Mouse (Mus musculus): Measurements from ENCODE around the gene Sestd1. TPM values are rescaled to one million over a fixed set of nuclear protein-coding genes. Genes with fewer than 3 reads are reported as not detected.

Gene Sestd1
- polyA plus RNA-seq, 1 experiment from 2014 or later: 38.1 TPM

DNA sequence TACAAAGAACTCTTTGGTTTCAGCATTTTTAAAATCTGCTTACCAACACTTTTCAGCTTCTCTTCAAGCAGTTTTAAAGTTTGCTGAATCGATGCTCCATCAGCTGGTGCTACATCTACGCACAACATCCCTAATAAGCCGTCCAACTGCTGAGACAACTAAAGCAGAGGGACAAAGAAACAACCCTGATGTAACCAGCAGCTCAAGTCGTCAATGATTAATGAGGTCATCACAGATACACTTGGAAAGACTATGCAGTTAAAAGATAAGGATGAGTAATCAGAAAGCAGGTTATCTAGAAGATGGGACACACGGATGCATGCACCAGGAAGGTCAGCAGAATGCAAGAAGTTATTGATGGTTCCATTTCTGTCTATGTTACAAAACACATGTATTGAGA, 82.1 kb downstream of the Sestd1 start:
- Histone ChIP-seq H3K36me3 (replicated peaks) (peaks cover 2% of the 10 kb centered on the region; the same call in 1 of the 2 replicates), H3K27me3 (replicated peaks) (no peaks in the 10 kb centered on the region), H3K9ac (no peak overlapping the region), H3K4me1 (no peaks in the 10 kb centered on the region), H3K27ac (no peak overlapping the region), H3K4me3 (no peak overlapping the region), H3K4me2 (no peak overlapping the region), H3K9me3 (no peaks in the 10 kb centered on the region)
- no peak for ATAC-seq (replicated peaks)
- 87% methylated on average over 5 of the region's 5 CpGs for WGBS

DNA sequence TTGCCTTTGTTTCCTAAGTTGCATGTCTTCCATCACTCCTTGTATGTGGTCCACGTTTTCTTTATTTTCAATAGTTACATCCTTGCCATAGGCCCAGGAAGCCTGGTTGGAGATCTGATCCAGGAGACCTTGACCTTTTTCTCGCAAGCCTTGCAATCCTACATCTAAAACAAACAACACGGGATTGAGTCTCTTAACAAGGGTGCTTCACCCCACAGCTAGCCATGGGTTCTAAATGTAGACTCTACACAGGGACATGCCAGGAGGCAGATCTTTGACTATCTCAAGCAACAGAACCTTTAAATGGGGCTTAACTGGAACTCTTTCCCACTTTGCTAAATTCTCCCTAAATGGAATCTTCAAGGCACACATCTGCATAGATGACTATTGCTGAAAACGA, 83.6 kb downstream of the Sestd1 start:
- no peak overlapping the region for H3K27ac ChIP-seq
- no peak overlapping the region for H3K4me3 ChIP-seq
- H3K4me2 ChIP-seq: no peak overlapping the region
- ATAC-seq (replicated peaks): no peak
- H3K9me3 ChIP-seq: no peaks in the 10 kb centered on the region
- H3K36me3 ChIP-seq (replicated peaks): peaks cover 2% of the 10 kb centered on the region; the same call in 1 of the 2 replicates
- 96% methylated on average over 4 of the region's 4 CpGs for WGBS
- H3K27me3 ChIP-seq (replicated peaks): no peaks in the 10 kb centered on the region
- no peaks in the 10 kb centered on the region for H3K4me1 ChIP-seq
- no peak overlapping the region for H3K9ac ChIP-seq

DNA sequence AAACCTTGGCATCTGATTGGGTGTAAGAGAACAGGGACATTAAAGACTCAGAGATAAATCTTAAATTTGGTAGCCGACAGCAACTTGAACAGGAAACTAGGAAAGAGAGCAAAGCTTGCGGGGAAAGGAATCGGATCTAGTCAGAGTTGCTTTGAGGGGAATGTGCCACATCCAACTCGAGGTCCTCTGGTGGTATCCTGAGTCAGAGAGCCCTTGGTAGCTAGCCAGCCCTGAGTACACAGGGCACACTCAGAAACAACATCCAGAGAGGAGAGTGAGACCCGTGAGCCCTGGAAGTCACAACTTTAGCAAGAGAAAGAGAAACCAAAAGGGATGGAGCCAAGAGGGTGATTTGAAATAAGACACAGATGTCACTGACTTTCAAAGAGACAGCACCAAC, 85.3 kb downstream of the Sestd1 start:
- Histone ChIP-seq H3K4me3 (no peak overlapping the region), H3K4me2 (no peak overlapping the region), H3K27me3 (replicated peaks) (no peaks in the 10 kb centered on the region), H3K9ac (no peak overlapping the region), H3K4me1 (no peaks in the 10 kb centered on the region), H3K9me3 (no peaks in the 10 kb centered on the region), H3K27ac (no peak overlapping the region), H3K36me3 (replicated peaks) (peaks cover 10% of the 10 kb centered on the region)
- ATAC-seq (replicated peaks): no peak
- 89% methylated on average over 5 of the region's 5 CpGs for WGBS

DNA sequence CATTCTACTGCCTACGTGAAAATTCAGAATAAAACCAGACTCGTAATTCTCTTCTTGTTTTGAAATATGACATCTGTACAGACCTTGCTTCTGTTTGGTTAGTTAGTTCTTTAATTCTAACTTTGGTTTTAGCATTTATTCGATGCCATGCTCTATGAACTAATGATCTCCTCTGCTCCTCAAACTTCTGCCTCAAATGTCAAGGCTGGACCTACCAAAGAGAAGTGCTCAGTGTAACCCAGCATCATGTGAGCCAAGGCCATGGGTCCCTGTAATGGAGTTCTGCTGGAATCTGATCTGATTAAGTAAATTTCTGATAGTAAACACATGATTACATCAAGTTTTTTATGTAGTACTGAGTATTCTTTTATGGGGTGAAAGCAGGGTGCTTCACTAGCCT, 88.6 kb downstream of the Sestd1 start:
- H3K36me3 ChIP-seq (replicated peaks): peaks cover 16% of the 10 kb centered on the region
- ATAC-seq (replicated peaks): no peak

DNA sequence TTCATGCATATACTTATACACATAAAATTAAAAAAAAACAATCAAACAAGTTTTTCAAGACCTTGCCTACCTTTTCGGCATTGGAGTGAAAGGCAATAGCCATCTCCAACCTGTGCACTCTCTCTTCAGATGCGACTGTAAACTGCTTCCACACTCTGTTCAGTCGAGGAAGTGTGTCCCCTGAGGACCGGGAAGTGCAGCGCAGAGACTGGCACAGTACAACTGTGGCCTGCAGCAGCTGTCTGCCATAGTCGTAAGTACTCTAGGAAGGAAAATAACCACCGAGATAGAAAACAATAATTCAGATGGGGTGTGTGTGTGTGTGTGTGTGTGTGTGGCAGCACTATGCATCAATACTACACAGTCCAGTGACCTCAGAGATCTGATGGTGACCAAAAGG, 89.5 kb downstream of the Sestd1 start:
- no peaks in the 10 kb centered on the region for H3K4me1 ChIP-seq
- WGBS: 94% methylated on average over 7 of the region's 7 CpGs
- H3K27me3 ChIP-seq (replicated peaks): no peaks in the 10 kb centered on the region
- H3K4me3 ChIP-seq: no peak overlapping the region
- H3K36me3 ChIP-seq (replicated peaks): peaks cover 16% of the 10 kb centered on the region
- no peak overlapping the region for H3K9ac ChIP-seq
- no peak overlapping the region for H3K4me2 ChIP-seq
- no peaks in the 10 kb centered on the region for H3K9me3 ChIP-seq
- ATAC-seq (replicated peaks): no peak
- no peak overlapping the region for H3K27ac ChIP-seq

More for the DNA sequence above, 88.6 kb downstream of the Sestd1 start:
- Histone ChIP-seq H3K27me3 (replicated peaks) (no peaks in the 10 kb centered on the region), H3K4me1 (no peaks in the 10 kb centered on the region), H3K9ac (no peak overlapping the region), H3K4me2 (no peak overlapping the region), H3K9me3 (no peaks in the 10 kb centered on the region), H3K4me3 (no peak overlapping the region), H3K27ac (no peak overlapping the region)
- WGBS: 98% methylated on average over 3 of the region's 3 CpGs

DNA sequence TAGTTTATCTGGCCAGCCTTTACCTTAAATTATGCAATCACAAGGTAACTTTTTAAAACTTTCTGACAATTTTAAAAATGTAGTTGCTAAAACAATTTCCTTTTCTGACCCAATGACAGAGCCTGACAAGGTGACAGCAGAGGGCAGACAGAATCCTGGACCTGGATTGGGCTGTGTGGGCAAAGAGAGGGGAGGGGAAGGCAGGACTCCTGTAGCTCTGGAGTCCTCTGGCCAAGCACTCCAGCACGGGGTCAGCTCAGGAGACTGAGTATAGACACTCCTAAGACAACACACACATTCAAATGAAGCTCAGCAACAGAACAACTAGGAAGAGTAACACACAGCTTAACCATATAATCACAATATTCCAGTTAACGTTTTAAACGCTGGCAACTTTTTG, 90.1 kb downstream of the Sestd1 start:
- Histone ChIP-seq H3K4me2 (no peak overlapping the region), H3K4me1 (no peaks in the 10 kb centered on the region), H3K36me3 (replicated peaks) (peaks cover 19% of the 10 kb centered on the region), H3K4me3 (no peak overlapping the region), H3K9ac (no peak overlapping the region), H3K27me3 (replicated peaks) (no peaks in the 10 kb centered on the region), H3K27ac (no peak overlapping the region), H3K9me3 (no peaks in the 10 kb centered on the region)
- 93% methylated on average over 3 of the region's 3 CpGs for WGBS
- ATAC-seq (replicated peaks): no peak

DNA sequence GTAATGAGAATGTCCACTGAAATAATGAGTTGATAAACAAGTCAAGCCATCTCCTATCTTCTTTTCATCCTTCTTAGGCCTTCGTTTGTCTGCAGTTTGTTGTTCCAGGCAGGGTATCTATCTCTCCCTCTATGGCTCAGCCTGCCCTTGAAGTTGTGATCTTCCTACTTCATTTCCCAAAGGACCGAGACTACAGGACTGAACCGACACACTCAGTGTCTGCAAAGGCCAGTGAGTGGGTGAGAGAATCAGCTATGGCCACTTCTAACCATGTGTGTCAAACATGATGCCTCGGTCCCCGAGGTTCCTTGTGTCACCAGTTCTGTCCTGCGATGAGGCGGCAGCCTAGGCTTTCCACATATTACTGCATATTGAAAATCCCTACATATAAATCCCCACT, 90.7 kb downstream of the Sestd1 start:
- H3K9ac ChIP-seq: no peak overlapping the region
- WGBS: 94% methylated on average over 7 of the region's 7 CpGs
- H3K36me3 ChIP-seq (replicated peaks): peaks cover 18% of the 10 kb centered on the region
- no peak overlapping the region for H3K27ac ChIP-seq
- no peak for ATAC-seq (replicated peaks)
- H3K4me2 ChIP-seq: no peak overlapping the region
- H3K9me3 ChIP-seq: no peaks in the 10 kb centered on the region
- H3K4me1 ChIP-seq: no peaks in the 10 kb centered on the region
- no peak overlapping the region for H3K4me3 ChIP-seq
- H3K27me3 ChIP-seq (replicated peaks): no peaks in the 10 kb centered on the region

DNA sequence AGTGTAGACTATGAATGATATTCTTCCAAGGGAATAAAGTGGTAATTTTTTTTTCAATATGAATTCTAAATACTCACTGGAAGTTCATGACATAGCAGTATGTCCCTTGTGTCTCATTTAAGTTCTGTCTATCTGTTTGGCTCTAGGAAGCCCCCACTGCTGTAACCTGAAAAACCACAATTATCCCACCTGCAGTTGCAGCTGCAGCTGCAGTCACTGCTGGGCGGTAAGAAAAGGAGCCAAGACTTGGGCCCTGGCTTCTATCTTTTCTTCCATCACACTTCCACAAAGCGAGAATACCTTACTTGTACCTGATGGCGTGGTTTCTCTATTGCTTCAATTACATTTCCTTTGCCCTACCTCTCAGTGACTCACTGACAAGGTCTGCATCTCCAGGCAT, 92.9 kb downstream of the Sestd1 start:
- no peak overlapping the region for H3K9ac ChIP-seq
- peaks cover 18% of the 10 kb centered on the region for H3K36me3 ChIP-seq (replicated peaks)
- no peak for ATAC-seq (replicated peaks)
- no peak overlapping the region for H3K27ac ChIP-seq
- WGBS: 89% methylated on average over 3 of the region's 3 CpGs
- H3K27me3 ChIP-seq (replicated peaks): no peaks in the 10 kb centered on the region
- no peaks in the 10 kb centered on the region for H3K4me1 ChIP-seq
- no peak overlapping the region for H3K4me3 ChIP-seq
- no peaks in the 10 kb centered on the region for H3K9me3 ChIP-seq
- no peak overlapping the region for H3K4me2 ChIP-seq

DNA sequence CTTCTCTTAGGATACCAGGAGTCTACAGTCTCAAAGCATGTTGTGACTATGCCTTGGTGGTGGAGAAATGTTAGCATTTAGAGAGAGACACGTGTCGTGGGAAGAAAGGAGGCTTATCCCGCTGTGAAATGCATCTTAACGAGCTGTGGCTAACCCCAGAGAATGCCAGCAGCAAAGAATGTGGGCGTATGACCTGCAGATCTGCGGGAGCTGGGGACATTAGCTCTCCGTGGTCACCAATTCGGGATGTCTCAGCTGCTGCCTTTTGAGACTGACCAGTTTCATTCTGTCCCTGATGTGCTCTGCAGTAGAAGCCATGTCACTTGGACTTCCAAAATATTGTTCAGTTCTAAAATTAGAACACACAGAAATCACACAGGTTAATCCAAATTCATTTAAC, 93.5 kb downstream of the Sestd1 start:
- Histone ChIP-seq H3K4me2 (no peak overlapping the region), H3K9ac (no peak overlapping the region), H3K4me1 (no peaks in the 10 kb centered on the region), H3K27me3 (replicated peaks) (no peaks in the 10 kb centered on the region), H3K36me3 (replicated peaks) (peaks cover 18% of the 10 kb centered on the region), H3K27ac (no peak overlapping the region), H3K4me3 (no peak overlapping the region), H3K9me3 (no peaks in the 10 kb centered on the region)
- no peak for ATAC-seq (replicated peaks)
- WGBS: 56% methylated on average over 8 of the region's 8 CpGs

DNA sequence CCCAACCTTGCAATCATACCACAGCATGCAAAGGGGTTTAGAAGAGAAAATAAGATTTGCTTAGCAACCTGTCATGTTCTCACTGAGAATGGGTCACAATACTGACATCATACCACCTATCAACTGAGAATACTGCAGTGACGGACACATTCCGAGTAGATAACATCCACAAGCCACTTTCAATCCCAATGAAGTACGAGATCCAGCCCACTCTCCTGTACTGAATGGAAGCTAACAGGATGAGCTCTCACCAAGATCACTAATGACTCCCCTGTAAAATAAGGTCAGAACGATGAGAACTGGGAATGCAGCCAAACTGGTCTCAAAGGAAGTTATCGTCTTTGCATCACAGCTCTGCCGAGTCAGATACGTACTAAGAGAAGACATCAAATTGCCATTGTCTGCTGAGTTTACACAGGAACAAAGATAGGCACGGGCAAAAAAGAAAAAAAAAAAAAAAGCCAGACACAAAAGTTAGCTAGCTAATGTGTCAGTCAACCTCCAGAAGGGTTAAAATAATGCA, 96.3 kb downstream of the Sestd1 start:
- no peak; the same call in 1 of the 2 replicates for ATAC-seq (replicated peaks)
- H3K27me3 ChIP-seq (replicated peaks): no peaks in the 10 kb centered on the region
- H3K4me3 ChIP-seq: no peak overlapping the region
- 51% methylated on average over 8 of the region's 8 CpGs for WGBS
- H3K36me3 ChIP-seq (replicated peaks): peaks cover 5% of the 10 kb centered on the region; the same call in 1 of the 2 replicates
- no peaks in the 10 kb centered on the region for H3K4me1 ChIP-seq
- no peak overlapping the region for H3K9ac ChIP-seq
- no peak overlapping the region for H3K27ac ChIP-seq
- H3K4me2 ChIP-seq: no peak overlapping the region
- no peaks in the 10 kb centered on the region for H3K9me3 ChIP-seq

DNA sequence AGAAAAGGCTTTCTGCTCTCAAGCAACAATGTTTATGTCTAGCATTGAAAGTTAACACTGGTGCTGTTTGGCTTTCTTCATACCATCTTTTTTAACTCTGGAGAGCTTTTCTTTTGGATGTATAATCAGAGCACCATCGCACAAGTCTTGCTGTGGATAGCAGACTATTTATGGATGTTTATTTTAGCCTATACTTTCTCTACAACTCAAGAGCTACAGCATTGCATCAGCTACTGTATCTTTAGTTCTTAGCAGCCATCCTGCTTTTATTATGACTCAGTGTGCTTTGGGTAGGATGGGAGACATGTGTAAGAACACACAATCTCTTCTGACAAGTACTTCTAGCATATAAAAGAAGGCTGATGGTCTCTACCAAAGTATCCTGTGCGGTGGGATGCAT, 96.7 kb downstream of the Sestd1 start:
- H3K4me1 ChIP-seq: no peaks in the 10 kb centered on the region
- H3K27me3 ChIP-seq (replicated peaks): no peaks in the 10 kb centered on the region
- H3K9me3 ChIP-seq: no peaks in the 10 kb centered on the region
- H3K4me3 ChIP-seq: no peak overlapping the region
- H3K9ac ChIP-seq: no peak overlapping the region
- 91% methylated on average over 2 of the region's 2 CpGs for WGBS
- peaks cover 5% of the 10 kb centered on the region; the same call in 1 of the 2 replicates for H3K36me3 ChIP-seq (replicated peaks)
- H3K4me2 ChIP-seq: no peak overlapping the region
- no peak; the same call in 1 of the 2 replicates for ATAC-seq (replicated peaks)
- H3K27ac ChIP-seq: no peak overlapping the region

DNA sequence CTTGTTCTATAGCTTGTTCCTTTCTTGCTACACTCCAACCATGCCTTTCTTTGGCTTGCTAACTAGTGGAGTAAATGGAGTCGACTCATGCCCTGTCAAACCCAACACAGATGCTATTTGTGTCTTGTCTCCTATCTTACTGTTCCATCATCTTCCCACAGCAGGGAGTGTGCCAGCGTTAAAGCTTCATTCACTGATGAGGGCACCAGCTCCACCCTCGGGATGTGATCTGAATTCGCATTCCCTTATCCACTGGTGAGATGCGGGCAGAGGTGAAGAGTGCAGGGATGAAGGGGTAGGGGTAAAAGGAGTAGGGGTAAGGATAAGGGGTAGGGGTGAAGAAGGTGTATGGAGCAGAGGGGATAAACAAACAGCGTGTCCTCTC, 97.4 kb downstream of the Sestd1 start:
- no peak for ATAC-seq (replicated peaks)
- no peak overlapping the region for H3K4me2 ChIP-seq
- peaks cover 5% of the 10 kb centered on the region; the same call in 1 of the 2 replicates for H3K36me3 ChIP-seq (replicated peaks)
- H3K9me3 ChIP-seq: no peaks in the 10 kb centered on the region
- no peak overlapping the region for H3K27ac ChIP-seq
- no peaks in the 10 kb centered on the region for H3K27me3 ChIP-seq (replicated peaks)
- H3K4me1 ChIP-seq: no peaks in the 10 kb centered on the region
- WGBS: 78% methylated on average over 6 of the region's 6 CpGs
- H3K4me3 ChIP-seq: no peak overlapping the region
- H3K9ac ChIP-seq: no peak overlapping the region

DNA sequence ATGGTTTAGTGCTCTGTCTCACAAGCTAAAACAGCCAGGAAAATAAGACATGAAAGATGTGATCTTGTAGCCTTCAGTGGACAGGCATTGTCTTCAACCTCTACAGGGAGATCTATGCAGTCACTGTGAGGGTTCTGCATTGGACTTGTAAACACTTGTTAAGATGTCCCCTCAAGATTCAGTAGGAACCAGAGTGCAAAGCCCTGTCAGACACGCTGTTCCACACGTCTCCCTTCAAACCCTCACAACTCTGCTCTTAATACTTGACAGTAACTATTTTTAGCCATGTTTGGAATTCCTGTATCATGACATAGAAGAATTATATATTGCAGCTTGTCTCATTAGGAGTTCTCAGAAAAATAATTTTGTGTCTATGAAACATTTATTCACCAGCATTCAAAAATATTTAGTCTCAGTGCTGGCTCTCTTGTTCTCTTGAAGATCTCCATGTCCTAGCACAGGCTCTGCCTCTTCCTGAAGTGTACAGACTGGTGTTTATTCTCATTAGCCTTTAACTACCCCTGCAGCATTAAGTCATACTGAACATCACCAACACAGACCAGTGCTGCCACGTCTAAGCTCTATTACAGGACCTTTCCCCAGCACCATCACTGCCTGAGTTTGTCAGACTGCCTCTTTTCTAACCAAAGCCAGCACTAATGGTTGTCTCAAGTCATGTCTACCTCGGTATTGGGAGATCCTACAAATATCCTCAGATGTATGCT, 98.0 kb downstream of the Sestd1 start:
- 0 out of 2 replicates have a peak, but pooled peaks cover 5% of the 10 kb centered on the region for H3K36me3 ChIP-seq (replicated peaks)
- 89% methylated on average over 4 of the region's 4 CpGs for WGBS
- no peak overlapping the region for H3K4me2 ChIP-seq
- no peaks in the 10 kb centered on the region for H3K9me3 ChIP-seq
- no peak overlapping the region for H3K27ac ChIP-seq
- ATAC-seq (replicated peaks): no peak
- H3K27me3 ChIP-seq (replicated peaks): no peaks in the 10 kb centered on the region
- no peaks in the 10 kb centered on the region for H3K4me1 ChIP-seq
- no peak overlapping the region for H3K4me3 ChIP-seq
- H3K9ac ChIP-seq: no peak overlapping the region

Data from midbrain, embryonic 15.5 days (tissue).